Mouse (Mus musculus): ENCODE results near the gene Dock3. TPM values are rescaled to one million over a fixed set of nuclear protein-coding genes. Genes with fewer than 3 reads are reported as not detected.
A peak's percentile ranks its signal among the peaks of the same experiment; 100 is the strongest.

The Dock3 gene
- polyA plus RNA-seq, 1 experiment from 2014 or later, result 5.1 TPM

- Histone ChIP-seq H3K4me3 (no peak overlapping the region), H3K4me1 (replicated peaks) (no peaks in the 10 kb centered on the region), H3K27ac (no peak overlapping the region), H3K36me3 (no peaks in the 10 kb centered on the region), H3K9me3 (no peaks in the 10 kb centered on the region), H3K27me3 (ENCODE audit: insufficient read depth, poor library complexity, severe bottlenecking) (no peaks in the 10 kb centered on the region)
- DNase-seq (ENCODE audit: low spot score), result no peak
- 98% methylated on average over 1 of the region's 1 CpGs for WGBS
Measured at GRCm38 (mm10) chr9:107269772-107270171, 38.1 kb upstream of the Dock3 start.

GRCm38 (mm10) chr9:107267721-107268402, 36.2 kb upstream of the Dock3 start:
- Histone ChIP-seq H3K4me3 (no peak overlapping the region), H3K9me3 (no peaks in the 10 kb centered on the region), H3K27ac (no peak overlapping the region), H3K36me3 (no peaks in the 10 kb centered on the region), H3K27me3 (ENCODE audit: insufficient read depth, poor library complexity, severe bottlenecking) (no peaks in the 10 kb centered on the region), H3K4me1 (replicated peaks) (peaks cover 7% of the 10 kb centered on the region; the same call in 1 of the 2 replicates)
- DNase-seq (ENCODE audit: low spot score), result no peak
- 61% methylated on average over 4 of the region's 4 CpGs for WGBS

DNA sequence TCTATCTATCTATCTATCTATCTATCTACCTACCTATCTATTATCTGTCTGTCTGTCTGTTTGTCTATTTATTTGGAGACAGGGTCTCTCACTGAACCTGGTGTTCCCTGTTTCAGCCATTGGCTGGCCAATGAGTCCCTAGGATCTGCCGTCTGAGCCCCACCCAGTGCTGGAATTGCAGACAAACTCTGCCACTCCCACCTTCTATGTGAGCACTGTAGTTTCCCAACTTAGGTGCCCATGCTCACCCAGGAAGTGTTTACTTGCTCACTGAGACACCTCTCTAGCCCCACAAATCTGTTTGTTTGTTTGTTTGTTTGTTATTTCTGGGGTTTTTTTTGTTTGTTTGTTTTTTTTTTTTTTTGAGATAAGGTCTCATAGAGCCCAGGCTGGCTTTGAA, 35.3 kb upstream of the Dock3 start:
- H3K27me3 ChIP-seq (ENCODE audit: insufficient read depth, poor library complexity, severe bottlenecking), result no peaks in the 10 kb centered on the region
- no peaks in the 10 kb centered on the region for H3K36me3 ChIP-seq
- H3K4me1 ChIP-seq (replicated peaks), result peaks cover 9% of the 10 kb centered on the region; the same call in 1 of the 2 replicates
- H3K4me3 ChIP-seq, result no peak overlapping the region
- H3K27ac ChIP-seq, result no peak overlapping the region
- no peak for DNase-seq (ENCODE audit: low spot score)
- H3K9me3 ChIP-seq, result no peaks in the 10 kb centered on the region
- 89% methylated on average over 1 of the region's 1 CpGs for WGBS

- no peaks in the 10 kb centered on the region for H3K36me3 ChIP-seq
- no peak for DNase-seq (ENCODE audit: low spot score)
- no peak overlapping the region for H3K27ac ChIP-seq
- peaks cover 9% of the 10 kb centered on the region; the same call in 1 of the 2 replicates for H3K4me1 ChIP-seq (replicated peaks)
- no peaks in the 10 kb centered on the region for H3K27me3 ChIP-seq (ENCODE audit: insufficient read depth, poor library complexity, severe bottlenecking)
- H3K4me3 ChIP-seq, result no peak overlapping the region
- H3K9me3 ChIP-seq, result no peaks in the 10 kb centered on the region
- WGBS, result 69% methylated on average over 3 of the region's 3 CpGs
Measured at GRCm38 (mm10) chr9:107264731-107265130, 33.0 kb upstream of the Dock3 start.

GRCm38 (mm10) chr9:107263912-107264311, 32.2 kb upstream of the Dock3 start:
- Histone ChIP-seq H3K9me3 (no peaks in the 10 kb centered on the region), H3K4me1 (replicated peaks) (peaks cover 9% of the 10 kb centered on the region; the same call in 1 of the 2 replicates), H3K36me3 (no peaks in the 10 kb centered on the region), H3K27me3 (ENCODE audit: insufficient read depth, poor library complexity, severe bottlenecking) (no peaks in the 10 kb centered on the region), H3K27ac (no peak overlapping the region), H3K4me3 (no peak overlapping the region)
- WGBS, result 84% methylated on average over 5 of the region's 5 CpGs
- DNase-seq (ENCODE audit: low spot score), result no peak

DNA sequence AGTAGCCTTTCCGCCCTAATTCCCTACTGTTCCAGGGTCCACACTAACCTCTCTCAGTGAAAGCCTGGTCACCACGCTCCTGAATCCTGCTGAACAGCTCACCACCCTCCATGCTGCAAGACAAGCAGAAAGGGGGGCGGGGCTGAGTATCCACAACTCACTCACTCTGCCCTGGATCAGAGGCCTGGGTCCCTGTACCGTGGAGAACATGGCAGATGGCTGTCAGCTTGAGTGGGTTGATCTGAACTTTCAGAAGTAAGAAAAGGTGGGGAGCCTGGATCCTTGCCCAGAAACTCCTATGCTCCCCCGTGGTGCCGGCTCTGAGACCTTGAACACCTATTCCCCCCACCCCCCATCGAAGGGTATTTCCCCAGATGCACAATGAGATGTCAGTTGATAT, 30.7 kb upstream of the Dock3 start:
- DNase-seq (ENCODE audit: low spot score), result no peak
- WGBS, result 79% methylated on average over 7 of the region's 7 CpGs

DNA sequence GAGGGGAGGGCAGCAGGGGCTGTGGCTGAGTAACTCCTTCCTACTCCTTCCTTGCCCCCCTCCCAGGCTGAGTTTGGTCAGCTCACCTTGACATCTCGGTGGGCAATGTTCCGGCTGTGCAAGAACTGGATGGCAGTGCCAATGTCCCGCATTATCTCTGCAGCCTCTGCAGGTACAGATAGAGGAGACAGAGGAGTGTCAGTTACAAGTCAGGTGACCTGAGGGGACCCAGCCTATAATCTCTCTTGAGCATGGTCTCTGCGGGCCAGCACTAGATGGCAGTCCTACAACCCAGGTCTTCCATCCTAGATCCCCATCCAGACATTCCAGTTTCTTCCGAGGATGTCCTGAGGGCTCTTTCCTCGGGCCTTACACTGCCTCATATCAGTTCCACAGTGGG, 30.1 kb upstream of the Dock3 start:
- Histone ChIP-seq H3K27me3 (ENCODE audit: insufficient read depth, poor library complexity, severe bottlenecking) (no peaks in the 10 kb centered on the region), H3K27ac (no peak overlapping the region), H3K9me3 (no peaks in the 10 kb centered on the region), H3K36me3 (no peaks in the 10 kb centered on the region), H3K4me3 (no peak overlapping the region), H3K4me1 (replicated peaks) (peaks cover 9% of the 10 kb centered on the region; the same call in 1 of the 2 replicates)
- DNase-seq (ENCODE audit: low spot score), result no peak
- 75% methylated on average over 6 of the region's 6 CpGs for WGBS

More for the DNA sequence above, 30.7 kb upstream of the Dock3 start:
- Histone ChIP-seq H3K4me1 (replicated peaks) (peaks cover 9% of the 10 kb centered on the region; the same call in 1 of the 2 replicates), H3K27ac (no peak overlapping the region), H3K4me3 (no peak overlapping the region), H3K36me3 (no peaks in the 10 kb centered on the region), H3K27me3 (ENCODE audit: insufficient read depth, poor library complexity, severe bottlenecking) (no peaks in the 10 kb centered on the region), H3K9me3 (no peaks in the 10 kb centered on the region)

GRCm38 (mm10) chr9:107260836-107261235, 29.1 kb upstream of the Dock3 start:
- no peak for DNase-seq (ENCODE audit: low spot score)
- Histone ChIP-seq H3K27me3 (ENCODE audit: insufficient read depth, poor library complexity, severe bottlenecking) (no peaks in the 10 kb centered on the region), H3K4me3 (no peak overlapping the region), H3K27ac (no peak overlapping the region), H3K9me3 (no peaks in the 10 kb centered on the region), H3K4me1 (replicated peaks) (peaks cover 15% of the 10 kb centered on the region), H3K36me3 (no peaks in the 10 kb centered on the region)
- WGBS, result 76% methylated on average over 8 of the region's 8 CpGs

DNA sequence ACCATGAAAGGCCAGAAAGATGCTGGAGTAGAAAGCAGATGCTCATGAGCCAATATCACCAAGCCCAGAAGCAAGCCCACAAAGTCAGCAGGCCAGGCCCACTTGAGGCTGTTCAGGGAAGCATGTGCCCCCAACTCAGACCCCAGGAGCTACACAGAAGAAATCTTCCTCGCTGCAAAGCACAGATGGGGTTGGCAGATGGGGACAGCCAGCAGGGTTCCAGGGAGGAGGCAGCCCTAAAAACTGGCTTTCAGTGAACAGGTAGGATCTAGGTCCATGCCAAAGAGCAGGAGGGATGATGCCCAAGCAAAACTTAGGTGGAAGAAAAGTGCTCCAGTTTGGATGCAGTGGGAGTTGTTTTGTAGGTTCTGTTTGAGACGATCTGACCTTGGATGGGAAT, 28.7 kb upstream of the Dock3 start:
- Histone ChIP-seq H3K27ac (no peak overlapping the region), H3K4me1 (replicated peaks) (peaks cover 19% of the 10 kb centered on the region), H3K36me3 (no peaks in the 10 kb centered on the region), H3K4me3 (no peak overlapping the region), H3K9me3 (no peaks in the 10 kb centered on the region), H3K27me3 (ENCODE audit: insufficient read depth, poor library complexity, severe bottlenecking) (no peaks in the 10 kb centered on the region)
- 87% methylated on average over 2 of the region's 2 CpGs for WGBS
- no peak for DNase-seq (ENCODE audit: low spot score)

- Histone ChIP-seq H3K36me3 (no peaks in the 10 kb centered on the region), H3K27me3 (ENCODE audit: insufficient read depth, poor library complexity, severe bottlenecking) (no peaks in the 10 kb centered on the region), H3K4me1 (replicated peaks) (peaks cover 21% of the 10 kb centered on the region), H3K4me3 (no peak overlapping the region), H3K27ac (no peak overlapping the region), H3K9me3 (no peaks in the 10 kb centered on the region)
- WGBS, result 79% methylated on average over 6 of the region's 6 CpGs
- no peak for DNase-seq (ENCODE audit: low spot score)
Measured at GRCm38 (mm10) chr9:107259571-107259970, 27.9 kb upstream of the Dock3 start.

DNA sequence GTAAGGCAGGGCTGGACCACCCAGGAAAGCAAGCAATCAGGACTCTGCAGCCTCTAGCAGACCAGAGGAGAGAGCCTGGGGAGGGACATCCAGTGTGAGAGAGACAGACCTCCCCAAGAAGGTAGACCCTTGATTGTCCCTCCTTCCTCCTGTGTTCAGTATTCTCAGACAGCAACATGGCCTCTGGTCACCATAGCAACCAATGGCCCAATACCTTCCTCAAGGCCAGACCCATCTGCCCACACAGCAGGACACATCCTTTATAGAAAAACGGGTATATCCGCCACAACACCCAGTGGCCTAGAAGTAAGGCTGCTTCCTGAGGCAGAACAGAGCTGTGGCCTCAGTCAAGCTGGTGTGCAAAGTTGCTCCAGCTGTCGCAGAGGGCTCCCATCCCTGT, 23.9 kb upstream of the Dock3 start:
- Histone ChIP-seq H3K27ac (0 out of 2 replicates have a peak overlapping the region, but pooled peaks have one; percentile 23), H3K9me3 (no peaks in the 10 kb centered on the region), H3K4me3 (no peak overlapping the region), H3K36me3 (no peaks in the 10 kb centered on the region), H3K27me3 (ENCODE audit: insufficient read depth, poor library complexity, severe bottlenecking) (no peaks in the 10 kb centered on the region), H3K4me1 (replicated peaks) (peaks cover 22% of the 10 kb centered on the region)
- 38% methylated on average over 3 of the region's 3 CpGs for WGBS
- DNase-seq (ENCODE audit: low spot score), result peak; percentile 25

GRCm38 (mm10) chr9:107254925-107255324, 23.2 kb upstream of the Dock3 start:
- 87% methylated on average over 3 of the region's 3 CpGs for WGBS
- H3K4me1 ChIP-seq (replicated peaks), result peaks cover 22% of the 10 kb centered on the region
- DNase-seq (ENCODE audit: low spot score), result no peak
- H3K4me3 ChIP-seq, result no peak overlapping the region
- H3K27ac ChIP-seq, result no peak overlapping the region
- no peaks in the 10 kb centered on the region for H3K27me3 ChIP-seq (ENCODE audit: insufficient read depth, poor library complexity, severe bottlenecking)
- H3K36me3 ChIP-seq, result no peaks in the 10 kb centered on the region
- no peaks in the 10 kb centered on the region for H3K9me3 ChIP-seq

DNA sequence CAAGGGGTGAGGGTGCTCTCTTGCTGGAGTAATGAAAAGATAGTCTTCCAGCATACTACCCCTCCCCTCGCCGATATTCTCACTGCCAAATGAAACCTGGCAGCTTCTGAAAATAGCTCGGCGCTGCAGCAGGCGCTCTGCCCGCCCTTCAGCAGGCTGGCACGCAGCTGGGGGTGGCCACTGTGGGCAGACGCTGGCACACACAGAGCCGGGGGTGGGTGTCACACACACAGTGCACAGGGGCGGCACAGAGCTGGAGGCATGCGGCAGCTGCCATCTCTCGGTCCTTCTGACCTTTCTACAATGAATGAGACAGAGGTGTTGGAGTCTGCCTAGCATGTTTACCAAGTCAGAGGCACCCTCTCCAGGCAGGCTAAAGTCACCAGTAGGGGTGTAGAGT, 22.8 kb upstream of the Dock3 start:
- Histone ChIP-seq H3K27me3 (ENCODE audit: insufficient read depth, poor library complexity, severe bottlenecking) (no peaks in the 10 kb centered on the region), H3K27ac (no peak overlapping the region), H3K4me3 (no peak overlapping the region), H3K9me3 (no peaks in the 10 kb centered on the region), H3K36me3 (no peaks in the 10 kb centered on the region), H3K4me1 (replicated peaks) (peaks cover 22% of the 10 kb centered on the region)
- 84% methylated on average over 12 of the region's 12 CpGs for WGBS
- DNase-seq (ENCODE audit: low spot score), result no peak
